Mouse (Mus musculus) left cerebral cortex, postnatal 14 days (tissue): ENCODE measurements at regions not wholly inside any gene's neighbourhood (a gene's known extent, or its start where the extent isn't known, plus 50 kb on each side); places are given as distances from the start of the nearest gene placed in this dataset.

Source experiments
- DNase-seq, 2 experiments: peaks; one replicate each; pipeline ENCODE4 v3.0.0; 2021 to 2022; ENCODE audit warnings: low spot score in 2 of 2, mixed read lengths in 1 of 2
- intact Hi-C: fragments of 180-260 bp; cut with DNase I; formaldehyde crosslinking; loops from one replicate; pipeline ENCODE4 v1.15.1; 2025

DNA sequence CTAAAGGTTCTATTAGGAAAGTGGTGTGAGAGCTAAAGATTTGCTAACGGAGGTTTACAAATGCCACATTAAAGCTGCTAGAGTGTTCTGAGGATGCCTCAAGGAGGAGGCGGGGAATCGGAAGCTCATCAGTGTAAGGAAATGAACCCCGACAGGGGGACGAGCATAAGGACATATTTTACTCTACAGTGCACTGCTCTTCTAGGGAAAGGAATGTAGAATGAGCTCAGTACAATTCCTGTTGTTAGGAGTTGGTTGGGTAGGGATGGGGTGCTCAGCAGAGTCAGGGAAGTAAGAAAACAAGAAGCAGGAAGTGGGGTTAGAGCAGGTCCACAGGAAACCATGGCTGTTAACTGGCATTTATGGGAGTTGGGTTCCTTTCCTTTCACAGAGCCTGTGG lies 54.6 kb downstream of the Mex3b start:
- intact Hi-C loops = loop anchor here (2.0 to 5.0 kb wide), 2 partner anchors 53 to 91 kb away; no protein-coding TSS in a partner anchor
- no peak for DNase-seq

DNA sequence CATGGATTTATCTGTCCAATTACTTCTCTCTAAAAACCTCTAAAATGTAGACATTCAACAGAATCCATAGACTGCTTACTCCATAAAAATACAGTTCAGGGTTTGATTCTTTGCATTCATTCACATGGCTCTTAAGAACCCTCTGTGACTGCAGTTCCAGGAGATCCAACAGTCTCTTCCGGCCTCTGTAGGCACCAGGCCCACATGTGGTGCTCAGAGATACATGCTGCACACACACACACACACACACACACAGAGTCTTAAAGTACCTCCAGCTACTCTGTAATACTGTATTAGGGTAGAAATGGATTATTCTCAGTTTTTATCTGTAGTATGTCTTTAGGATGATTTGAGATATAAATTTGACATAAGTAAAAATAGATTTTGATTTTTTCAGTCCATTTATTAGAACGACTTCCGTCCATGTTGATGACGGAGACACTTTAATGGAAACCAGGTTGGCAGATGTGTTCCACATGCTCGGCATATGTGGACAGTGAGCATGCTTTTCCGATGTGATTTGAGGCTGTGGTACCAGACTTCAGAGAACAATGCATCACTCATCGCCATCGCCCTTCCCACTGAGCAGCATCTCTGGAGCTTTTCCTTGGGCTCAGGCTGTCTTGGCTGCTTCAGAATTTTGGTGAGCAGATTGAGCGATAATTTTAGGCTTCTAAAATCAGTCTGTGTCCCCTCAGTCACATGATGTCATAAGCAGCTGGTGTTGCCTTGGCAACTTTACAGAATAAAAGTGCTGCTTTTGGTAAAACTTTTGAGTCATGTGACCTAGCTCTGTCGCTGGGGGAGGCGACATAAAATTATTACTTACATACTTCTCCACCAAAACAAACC lies 56.3 kb downstream of the Mex3b start:
- peak; percentile 80 to 93 for DNase-seq
- intact Hi-C loops = loop anchor here (2.0 to 5.0 kb wide), 2 partner anchors 55 to 89 kb away; no protein-coding TSS in a partner anchor

DNA sequence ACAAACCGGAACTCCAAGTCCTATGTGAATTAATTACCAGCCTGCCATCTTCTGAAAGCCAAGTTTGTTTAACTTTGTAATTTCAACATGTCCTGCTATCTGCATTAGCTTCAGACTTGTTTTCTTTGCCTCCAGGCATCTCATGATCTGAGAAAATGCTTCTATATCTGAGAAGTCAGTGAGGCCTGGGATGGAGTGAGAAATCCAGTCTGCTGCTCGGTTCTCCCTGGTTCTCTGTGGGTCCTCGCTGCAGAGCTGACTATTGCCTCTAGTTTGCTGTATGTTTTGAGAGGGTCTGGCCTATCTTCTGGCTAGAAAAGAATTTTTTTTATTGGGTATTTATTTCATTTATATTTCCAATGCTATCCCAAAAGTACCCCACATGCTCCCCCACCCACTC lies 57.0 kb downstream of the Mex3b start:
- intact Hi-C loops = loop anchor here (5.0 kb wide), 1 partner anchor 88 kb away; no protein-coding TSS in a partner anchor
- no peak for DNase-seq

DNA sequence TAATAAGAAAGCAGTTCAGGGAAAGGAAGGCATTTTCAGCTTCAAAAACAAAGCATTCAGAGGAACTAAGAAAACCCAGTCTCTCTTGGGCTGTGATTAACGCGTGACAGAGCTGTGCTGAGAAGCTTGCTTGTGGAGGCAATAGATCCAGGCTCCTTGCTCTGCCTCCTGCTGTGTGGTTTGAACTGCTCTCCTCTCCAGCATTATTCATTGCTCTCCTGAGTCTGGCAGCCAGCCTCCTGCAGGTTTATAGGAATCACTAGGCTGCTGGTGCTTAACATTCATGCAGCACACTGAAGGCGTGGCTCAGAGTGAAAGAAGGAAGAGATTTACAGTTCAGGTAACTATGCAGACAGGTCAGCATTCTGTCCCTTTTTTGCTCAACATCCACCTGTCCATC lies 71.2 kb downstream of the Mex3b start:
- DNase-seq = no peak
- intact Hi-C loops = no loop called here

DNA sequence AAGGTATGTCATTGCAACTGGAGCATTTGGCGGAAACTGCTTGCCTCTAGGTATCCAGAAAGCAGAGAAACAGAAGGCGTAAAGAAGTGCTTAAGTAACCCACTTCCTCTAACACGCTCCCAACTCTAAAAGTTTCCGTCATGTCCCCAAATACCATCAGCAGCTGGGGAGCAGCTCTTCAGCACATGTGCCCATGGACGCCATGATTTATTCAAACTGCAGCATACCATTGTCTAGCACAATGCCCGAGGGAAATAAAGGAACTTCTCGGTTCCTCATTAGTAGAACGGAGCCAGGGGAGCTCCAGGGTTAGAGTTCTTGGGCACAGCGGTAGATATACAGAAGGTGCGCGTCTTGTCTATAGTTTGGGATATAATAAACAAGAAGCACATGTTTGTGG lies 72.4 kb downstream of the Mex3b start:
- intact Hi-C loops = no loop called here
- DNase-seq = no peak

DNA sequence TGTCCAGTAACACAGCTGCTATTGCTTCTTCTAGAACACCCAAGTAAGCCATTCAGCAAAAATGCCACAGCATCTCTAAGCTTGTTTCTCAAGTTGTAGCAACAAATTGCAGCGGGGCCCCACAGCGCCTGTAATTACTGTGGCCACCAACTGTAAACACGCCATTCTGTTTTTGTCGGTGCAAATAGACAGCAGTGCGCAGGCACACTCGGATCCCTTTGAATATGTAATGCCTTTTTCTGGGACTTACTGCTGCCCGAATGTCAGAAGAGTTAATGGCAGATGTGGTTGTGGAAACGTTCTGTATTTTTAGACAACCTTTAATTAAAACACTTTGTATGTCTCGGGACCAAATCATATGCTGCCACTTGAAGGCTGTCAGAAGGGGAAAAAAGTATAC lies 76.2 kb downstream of the Mex3b start:
- intact Hi-C loops = loop anchor here (5.0 kb wide), 1 partner anchor 34 kb away; no protein-coding TSS in a partner anchor
- DNase-seq = peak; percentile 45 to 49

DNA sequence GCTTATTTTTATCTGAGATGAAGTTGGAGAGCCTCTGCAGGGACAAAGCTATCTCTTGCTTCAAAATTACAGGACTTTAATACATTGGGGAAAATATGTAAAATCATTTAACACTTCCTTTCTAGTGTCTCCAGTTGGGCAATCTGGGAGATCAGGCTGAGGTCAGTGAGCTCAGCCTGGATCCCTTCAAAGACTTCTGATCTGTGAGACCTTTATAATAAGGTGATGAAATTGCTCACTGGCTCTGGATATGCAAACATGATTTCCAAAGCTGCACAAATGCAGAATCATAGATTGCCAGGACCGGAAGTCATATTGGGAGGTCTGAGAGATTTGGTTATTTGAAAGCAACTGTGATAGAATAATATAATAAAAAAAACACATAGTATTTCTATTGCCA lies 76.7 kb downstream of the Mex3b start:
- intact Hi-C loops = loop anchor here (5.0 kb wide), 1 partner anchor 34 kb away; no protein-coding TSS in a partner anchor
- DNase-seq = no peak

DNA sequence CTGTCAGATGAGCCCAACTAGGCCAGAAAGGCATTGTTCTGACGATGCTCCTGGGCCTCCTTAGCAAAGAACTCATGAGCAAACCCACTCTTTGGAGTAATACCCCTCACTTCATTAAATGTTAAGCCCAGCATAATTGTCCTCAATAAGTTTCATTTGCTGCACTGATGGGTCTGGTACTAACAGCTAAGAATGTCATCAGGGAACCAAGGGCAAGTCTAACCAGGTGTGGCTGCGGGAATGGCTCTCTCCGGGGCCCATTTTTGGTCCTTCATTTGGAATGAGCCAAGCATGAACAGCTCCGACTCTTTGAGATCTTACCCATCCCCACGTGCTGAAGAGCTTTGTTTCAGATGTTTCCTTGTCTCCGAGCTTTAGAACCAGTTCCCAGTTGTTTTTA lies 82.2 kb downstream of the Mex3b start:
- no peak for DNase-seq
- intact Hi-C loops = no loop called here

DNA sequence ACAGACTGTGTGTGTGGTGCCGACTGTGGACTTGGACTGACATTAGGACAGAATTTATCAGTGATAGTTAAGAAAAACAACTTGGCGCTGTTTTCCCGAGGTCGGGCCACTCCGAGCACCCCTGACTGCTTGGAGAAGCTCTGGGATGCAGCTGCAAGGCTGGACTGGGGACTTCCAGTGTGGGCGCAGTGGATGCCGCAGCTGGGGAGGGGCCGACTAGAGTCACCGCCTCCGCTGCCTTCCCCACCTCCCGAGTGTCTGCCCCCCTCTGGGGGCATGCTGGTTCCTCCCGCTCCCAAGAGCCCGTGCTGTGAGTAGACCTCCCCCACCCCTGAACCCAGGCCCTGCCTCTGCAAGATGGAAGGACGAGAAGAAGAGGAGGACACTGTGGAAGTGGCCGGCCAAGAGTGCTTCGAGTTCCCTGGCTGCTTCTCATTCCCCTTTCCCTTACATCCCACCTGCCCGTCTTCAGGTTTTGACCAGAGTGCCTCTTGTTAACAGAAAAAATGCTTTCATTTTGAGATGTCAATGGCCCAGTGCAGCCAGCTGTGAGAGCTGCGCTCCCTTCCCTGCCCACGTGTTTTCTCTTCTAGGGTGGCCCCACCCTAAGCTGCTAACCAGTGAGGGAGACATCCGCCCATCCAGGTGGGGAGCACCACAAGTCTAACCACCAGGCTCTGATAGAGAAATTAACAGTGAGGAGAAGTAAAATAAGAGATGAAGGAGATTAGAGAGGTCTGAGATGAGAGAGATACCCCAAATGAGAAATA lies 90.3 kb downstream of the Mex3b start:
- no peak for DNase-seq
- intact Hi-C loops = no loop called here

DNA sequence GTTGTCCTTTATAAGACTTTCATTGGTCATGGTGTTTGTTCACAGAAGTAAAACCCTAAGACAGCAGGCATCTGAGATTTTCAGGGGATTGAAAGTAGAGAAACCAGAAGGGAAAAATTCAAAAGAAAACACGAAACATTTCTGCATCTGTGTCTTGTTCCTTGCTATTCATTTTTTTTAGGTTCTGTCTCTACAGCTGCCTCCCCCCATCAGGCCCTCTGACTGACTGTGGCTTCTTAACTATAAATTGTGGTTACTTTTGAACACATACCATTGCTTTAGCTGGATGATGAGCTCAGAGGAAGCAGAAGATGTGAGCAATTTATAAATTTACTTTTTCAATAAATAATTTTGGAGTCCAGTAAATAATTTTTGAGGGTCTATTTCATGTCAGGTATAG lies 103.5 kb downstream of the Mex3b start:
- DNase-seq = no peak
- intact Hi-C loops = no loop called here

DNA sequence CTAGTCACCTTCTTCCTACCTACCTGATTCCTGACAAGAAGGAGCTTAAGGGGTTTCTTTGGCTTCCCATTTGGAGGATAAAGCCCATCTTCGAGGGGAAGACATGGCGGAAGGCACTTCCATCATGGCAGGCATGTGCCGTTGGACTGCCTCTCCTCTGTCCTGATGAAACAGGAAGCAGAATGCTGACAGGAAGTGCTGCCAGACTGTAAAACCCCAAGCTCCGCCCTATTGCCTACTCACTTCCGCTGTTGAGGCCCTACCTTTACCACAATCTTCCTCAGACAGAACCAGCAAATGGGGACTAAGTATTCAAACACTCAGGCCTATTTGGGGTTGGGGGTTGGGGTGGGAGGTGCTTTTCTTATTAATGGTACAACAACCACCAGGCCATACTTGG lies 104.1 kb downstream of the Mex3b start:
- no peak for DNase-seq
- intact Hi-C loops = no loop called here

DNA sequence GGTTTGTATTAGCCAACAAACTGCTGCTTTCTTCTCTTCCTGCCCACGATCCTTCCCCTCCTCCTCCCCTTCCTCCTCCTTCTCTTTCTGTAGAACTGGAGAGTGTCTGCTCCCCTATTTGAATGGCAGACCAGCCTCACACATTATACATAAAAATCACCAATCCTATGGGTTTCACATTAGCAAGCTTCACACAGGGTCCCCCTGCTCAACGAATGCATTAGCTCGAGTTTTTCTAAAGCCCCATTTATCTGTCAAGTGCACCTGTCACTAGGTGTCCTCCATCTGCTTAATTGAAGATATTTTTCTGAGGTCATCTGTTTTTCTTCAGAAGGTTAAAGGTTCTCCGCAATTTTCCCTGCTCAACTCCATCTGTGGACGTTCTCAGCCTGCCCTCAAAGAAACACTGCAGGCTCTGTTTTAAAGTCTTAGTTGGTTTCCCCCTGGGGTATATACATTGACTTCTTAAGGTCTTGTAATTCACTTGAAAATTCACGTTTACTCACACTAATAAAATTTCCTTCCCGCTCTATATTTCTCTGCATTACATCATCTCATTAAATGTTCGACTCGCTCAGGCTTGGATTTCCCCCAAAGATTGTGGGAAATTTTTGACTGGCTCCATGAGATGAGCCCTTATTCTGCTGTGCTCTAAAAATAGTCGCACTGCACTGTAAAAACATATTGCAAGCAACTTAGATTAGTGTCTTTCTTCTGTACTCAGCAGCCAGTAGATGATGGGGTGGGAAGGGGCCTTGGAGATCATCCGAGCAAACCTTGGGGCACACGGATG lies 105.3 kb downstream of the Mex3b start:
- intact Hi-C loops = no loop called here
- peak; percentile 8 to 13 for DNase-seq

DNA sequence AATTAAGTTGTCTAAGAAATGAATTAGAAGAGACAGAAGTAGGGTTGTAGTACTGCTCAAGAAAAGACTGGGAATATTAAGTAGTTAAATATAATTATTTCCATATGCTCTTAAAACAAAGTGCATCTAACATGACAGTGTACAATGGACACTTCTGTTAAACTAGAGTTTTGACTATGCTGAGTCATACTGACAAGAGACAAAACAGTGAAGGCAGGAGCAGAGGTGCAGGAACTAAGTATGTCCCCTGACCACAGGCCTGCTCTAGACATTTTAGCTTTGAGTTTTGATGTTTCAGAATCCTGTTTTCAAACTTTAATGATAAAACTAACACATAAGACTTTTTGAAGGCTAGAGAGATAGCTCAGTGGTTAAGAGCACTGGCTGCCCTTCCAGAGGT lies 123.6 kb downstream of the Mex3b start:
- intact Hi-C loops = no loop called here

DNA sequence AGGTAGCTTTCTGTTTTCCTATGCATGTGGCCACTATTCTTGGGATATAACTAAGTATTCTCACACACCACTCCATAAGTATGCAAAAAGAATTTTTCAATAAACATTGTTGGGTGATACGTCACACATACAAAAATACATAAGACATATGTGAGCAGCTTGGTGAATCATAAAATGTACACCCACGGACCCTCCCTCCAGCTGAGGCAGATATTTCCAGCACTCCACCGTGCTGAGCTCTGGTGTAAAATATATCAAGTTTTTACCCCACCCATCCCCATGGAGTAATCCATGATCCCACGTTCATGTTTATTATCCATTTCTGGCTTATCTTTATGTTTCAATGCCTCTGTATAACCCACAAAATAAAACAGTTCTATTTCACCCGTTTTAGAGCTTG lies 126.0 kb downstream of the Mex3b start:
- DNase-seq = peak; percentile 59 to 72
- intact Hi-C loops = no loop called here

More for the DNA sequence above, 123.6 kb downstream of the Mex3b start:
- DNase-seq = no peak

DNA sequence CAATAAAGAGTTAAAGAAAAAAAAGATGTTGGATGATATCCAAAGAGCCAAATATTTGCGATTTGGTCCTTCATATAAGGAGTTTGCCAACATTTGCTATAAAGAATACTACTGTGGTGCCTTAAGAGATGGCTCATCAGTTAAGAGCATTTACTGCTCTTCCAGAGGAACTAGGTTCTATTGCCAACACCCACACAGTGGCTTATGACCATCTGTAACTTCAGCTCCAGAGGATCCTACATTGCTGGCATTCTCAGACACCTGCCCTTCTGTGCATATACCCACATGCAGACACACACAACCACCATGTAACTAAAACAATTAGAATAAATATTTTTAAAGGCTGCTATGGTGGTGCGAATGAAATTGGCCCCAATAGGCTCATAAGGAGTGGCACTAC lies 131.7 kb downstream of the Mex3b start:
- intact Hi-C loops = no loop called here
- no peak for DNase-seq

DNA sequence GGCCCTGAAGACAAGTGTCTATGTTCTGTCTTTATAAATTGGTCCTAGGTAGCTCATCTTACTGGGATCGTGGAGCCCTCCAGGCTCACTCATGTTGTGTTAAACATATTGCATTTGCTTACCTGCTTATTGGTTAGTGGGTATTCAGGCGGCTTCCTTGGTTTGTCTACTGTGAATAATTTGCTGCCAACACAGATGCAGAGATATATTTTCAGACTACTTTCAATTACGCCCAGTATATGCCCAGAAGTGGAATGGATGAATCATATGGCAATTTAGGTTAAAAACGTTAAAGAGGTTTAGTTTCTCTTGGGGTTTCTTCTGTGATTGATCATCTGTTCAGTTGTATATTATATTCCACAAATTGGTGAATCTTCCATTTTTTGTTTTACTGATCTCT lies 140.4 kb downstream of the Mex3b start:
- no peak for DNase-seq
- intact Hi-C loops = no loop called here

DNA sequence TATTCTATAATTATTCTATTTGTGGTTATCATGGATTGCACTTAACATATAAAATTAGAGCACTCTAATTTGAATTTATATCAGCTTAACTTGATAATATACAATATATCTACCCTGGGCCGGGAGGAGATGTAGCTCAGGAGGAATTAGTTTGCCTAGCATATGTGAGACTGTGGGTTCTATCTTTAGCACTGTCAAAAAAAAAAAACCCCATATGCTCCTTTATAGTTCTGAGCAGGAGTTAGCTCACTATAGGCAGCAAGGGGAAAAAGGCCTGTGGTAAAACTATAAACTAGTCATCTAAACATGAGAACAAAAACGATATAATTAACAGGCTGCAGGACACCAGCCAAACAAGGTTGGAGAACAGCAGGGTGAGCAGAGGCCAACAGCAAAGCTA lies 145.0 kb downstream of the Mex3b start:
- DNase-seq = no peak
- intact Hi-C loops = loop anchor here (5.0 to 10.0 kb wide), 2 partner anchors 90 to 133 kb away; no protein-coding TSS in a partner anchor

DNA sequence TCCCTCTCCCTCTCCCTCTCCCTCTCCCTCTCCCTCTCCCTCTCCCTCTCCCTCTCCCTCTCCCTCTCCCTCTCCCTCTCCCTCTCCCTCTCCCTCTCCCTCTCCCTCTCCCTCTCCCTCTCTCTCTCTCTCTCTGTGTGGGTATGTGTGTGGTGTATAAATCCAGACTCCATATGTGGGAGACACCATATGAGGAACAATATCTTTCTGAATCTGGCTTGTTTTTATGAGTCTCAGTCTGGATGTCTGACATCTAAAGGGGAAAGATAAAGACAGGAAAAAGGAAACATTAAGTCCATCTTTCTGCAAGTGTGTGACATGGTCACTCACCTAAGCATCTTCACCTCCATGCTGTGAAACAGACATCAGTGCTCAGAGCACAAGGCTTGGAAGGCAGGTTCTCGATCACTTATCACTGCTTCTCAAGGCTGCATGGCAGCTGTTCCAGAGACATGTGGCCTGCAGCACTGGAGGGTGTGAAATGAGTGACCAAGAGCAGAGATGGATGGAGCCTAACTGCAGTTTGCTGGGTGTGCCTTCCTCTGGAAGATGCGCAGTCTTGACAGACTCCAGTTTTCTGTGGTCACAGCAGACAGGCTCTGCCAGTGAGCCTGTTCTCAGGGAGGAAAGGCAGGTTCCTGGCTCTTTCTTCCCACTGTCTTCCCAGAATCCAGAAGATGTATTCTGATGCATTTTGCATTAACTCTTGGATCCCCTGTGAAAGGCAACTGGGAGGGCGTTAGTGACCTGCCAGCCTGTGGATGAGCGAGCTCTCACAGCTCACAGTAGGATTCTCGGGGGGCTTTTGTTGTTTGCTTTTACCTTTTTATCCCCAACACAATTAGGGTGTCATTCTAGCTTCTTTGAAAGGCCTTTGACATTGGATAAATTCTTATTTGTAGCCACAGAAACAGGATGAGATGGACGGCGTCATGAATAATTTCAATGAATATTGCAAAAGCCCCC lies 147.9 kb downstream of the Mex3b start:
- DNase-seq = no peak
- intact Hi-C loops = loop anchor here (2.0 to 10.0 kb wide), 3 partner anchors 93 to 148 kb away; partner anchors contain the start of gene Mex3b
